Mouse (Mus musculus) bone marrow, adult 2 months (tissue): ENCODE results near the gene Mrm3.

Experiments used
- CTCF ChIP-seq: fragments of 200-500 bp; IDR thresholded peaks from 2 replicates; pipeline ENCODE4 v1.5.1; 2011; ENCODE audit warnings: low read length, control low read depth; ENCODE audit not compliant: control insufficient read depth, insufficient read depth
- POLR2A ChIP-seq: fragments of 200-500 bp; IDR thresholded peaks from 2 replicates; pipeline ENCODE4 v1.6.1; 2011; ENCODE audit warnings: low read depth, mild to moderate bottlenecking, control low read depth, low read length, borderline replicate concordance; ENCODE audit not compliant: control insufficient read depth

DNA sequence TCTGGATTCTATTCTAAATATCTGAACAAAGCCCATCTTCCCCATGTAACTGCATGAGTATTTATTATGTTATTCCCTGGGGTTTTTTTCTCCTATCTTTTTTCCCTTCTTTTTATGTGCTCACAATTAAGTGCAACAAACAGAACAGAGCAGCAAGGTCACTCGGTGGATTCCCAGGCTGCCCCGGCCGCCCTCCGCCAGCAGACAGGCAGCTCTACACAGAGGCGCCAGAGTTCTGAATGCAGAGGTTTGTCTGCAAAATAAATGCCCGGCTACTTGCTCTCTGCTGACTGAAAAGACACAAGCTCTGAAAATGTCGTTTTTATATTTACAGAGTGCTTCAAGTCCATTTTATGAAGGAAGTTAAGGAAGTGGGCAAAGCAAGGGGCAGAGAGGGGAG, 24.0 kb downstream of the Mrm3 start:
- TF ChIP-seq CTCF = no peak
- TF ChIP-seq POLR2A = no peak
